Mouse (Mus musculus): ENCODE results near the gene Txndc2.

DNA sequence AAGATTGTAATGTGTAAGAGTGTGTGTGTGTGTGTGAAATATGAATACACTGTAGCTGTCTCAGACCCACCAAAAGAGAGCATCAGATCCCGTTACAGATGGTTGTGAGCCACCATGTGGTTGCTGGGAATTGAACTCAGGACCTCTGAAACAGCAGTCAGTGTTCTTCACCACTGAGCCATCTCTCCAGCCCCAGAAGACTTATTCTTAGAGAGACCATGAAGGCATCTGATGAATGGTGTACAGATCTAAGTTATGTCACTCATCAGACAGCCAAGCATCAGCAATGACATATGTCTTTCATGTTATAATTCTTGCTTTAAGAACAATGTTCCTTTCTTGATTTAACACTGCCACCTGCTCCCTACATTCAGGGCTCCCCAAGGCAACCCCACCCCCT, 2.8 kb downstream of the Txndc2 start:
- no peak for TF ChIP-seq CTCF (IDR thresholded peaks at IDR 0.05; ENCODE audit: low read depth)
- TF ChIP-seq EP300 (IDR thresholded peaks at IDR 0.05; ENCODE audit: low read depth) = no peak
